Mouse (Mus musculus) adrenal gland, postnatal 4 days (tissue): ENCODE results near the gene Olfr1028. TPM values are rescaled to one million over a fixed set of nuclear protein-coding genes. Genes with fewer than 3 reads are reported as not detected.

Source experiments
- DNase-seq, 2 experiments: peaks; one replicate each; pipeline ENCODE4 v3.0.0; 2021 to 2022; ENCODE audit warnings: low spot score in 2 of 2, mixed read lengths in 2 of 2
- long read RNA-seq, 2 experiments: library from polyadenylated mRNA; stranded (forward); transcript quantifications; one replicate each; pipeline ENCODE4 v2.0.0; 2021
- total RNA-seq, 2 experiments: library from RNA; stranded (reverse); gene quantifications; 2 replicates each; pipeline ENCODE4 v1.2.3; 2021

The Olfr1028 gene
- not detected for total RNA-seq
- long read RNA-seq, experiment 1: 0 reads
- long read RNA-seq, experiment 2: 0 reads

- DNase-seq: no peak
These were observed at the start of gene Olfr1028 for GRCm38 (mm10) chr2:85950137-85950536. Gene Olfr1028 (plus strand): TSS chr2:85950437.

- no peak for DNase-seq
These were observed 45.3 kb upstream of the Olfr1028 start, which contains the start of gene Olfr1024 for GRCm38 (mm10) chr2:85904952-85905351. Gene Olfr1024 (minus strand): TSS chr2:85905052.

GRCm38 (mm10) chr2:85913197-85913596 is 37.0 kb upstream of the Olfr1028 start:
- DNase-seq: no peak

- DNase-seq: no peak
These were observed 35.3 kb upstream of the Olfr1028 start, which contains the start of gene Olfr1025-ps1 for GRCm38 (mm10) chr2:85914893-85915292. Gene Olfr1025-ps1 (plus strand): TSS chr2:85915193.

GRCm38 (mm10) chr2:85921258-85921657 is 29.0 kb upstream of the Olfr1028 start, which contains the start of gene Olfr1026:
Gene Olfr1026 (plus strand): TSS chr2:85921558.
- DNase-seq: no peak

GRCm38 (mm10) chr2:85973595-85973994 is 23.4 kb downstream of the Olfr1028 start, which contains the start of gene Olfr1029:
Gene Olfr1029 (plus strand): TSS chr2:85973895.
- no peak for DNase-seq

- DNase-seq: no peak
These were observed 28.7 kb downstream of the Olfr1028 start, which contains the start of gene Olfr1030 for GRCm38 (mm10) chr2:85978976-85979375. Gene Olfr1030 (plus strand): TSS chr2:85979276.

GRCm38 (mm10) chr2:85990004-85990403 is 39.8 kb downstream of the Olfr1028 start, which contains the start of gene Olfr1031:
Gene Olfr1031 (plus strand): TSS chr2:85990304.
- DNase-seq: no peak

Other genes with a start within 250 kb of the Olfr1028 start
- under 1 TPM in 1 of 2 experiments, not detected in 1; 0.11 TPM for gene Olfr1009, start 235.0 kb upstream of the Olfr1028 start, total RNA-seq
- not detected for gene Olfr1012, start 187.7 kb upstream of the Olfr1028 start, total RNA-seq
- gene Olfr1013, start 183.3 kb upstream of the Olfr1028 start, total RNA-seq: not detected
- not detected for gene Olfr1014, start 177.7 kb upstream of the Olfr1028 start, total RNA-seq
- gene Olfr1015, start 168.4 kb upstream of the Olfr1028 start, total RNA-seq: not detected
- not detected for gene Olfr1016, start 147.9 kb upstream of the Olfr1028 start, total RNA-seq
- gene Olfr1018, start 132.0 kb upstream of the Olfr1028 start, total RNA-seq: not detected
- not detected for gene Olfr1019, start 105.0 kb upstream of the Olfr1028 start, total RNA-seq
- not detected for gene Olfr1020, start 103.4 kb upstream of the Olfr1028 start, total RNA-seq
- not detected for gene Olfr1022, start 81.8 kb upstream of the Olfr1028 start, total RNA-seq
- gene Olfr1023, start 64.8 kb upstream of the Olfr1028 start, total RNA-seq: not detected
- gene Olfr1024, start 45.4 kb upstream of the Olfr1028 start, total RNA-seq: not detected
- gene Olfr1025-ps1, start 35.2 kb upstream of the Olfr1028 start, total RNA-seq: not detected
- gene Olfr1026, start 28.9 kb upstream of the Olfr1028 start, total RNA-seq: not detected
- gene Olfr1029, start 23.5 kb downstream of the Olfr1028 start, total RNA-seq: not detected
- not detected for gene Olfr1030, start 28.8 kb downstream of the Olfr1028 start, total RNA-seq
- not detected for gene Olfr1031, start 39.9 kb downstream of the Olfr1028 start, total RNA-seq
- not detected for gene Olfr1032, start 55.1 kb downstream of the Olfr1028 start, total RNA-seq
- 1 to 10 TPM; 3.2 to 6.0 TPM for gene Olfr1033, start 70.2 kb downstream of the Olfr1028 start, total RNA-seq
- gene Olfr1034, start 95.4 kb downstream of the Olfr1028 start, total RNA-seq: under 1 TPM; 0.11 to 0.31 TPM
- gene Olfr1036, start 123.6 kb downstream of the Olfr1028 start, total RNA-seq: not detected
- gene Olfr1037, start 136.9 kb downstream of the Olfr1028 start, total RNA-seq: not detected
- not detected for gene Olfr1039, start 185.5 kb downstream of the Olfr1028 start, total RNA-seq
- gene Olfr1040, start 196.3 kb downstream of the Olfr1028 start, total RNA-seq: not detected
- gene Olfr1042, start 211.4 kb downstream of the Olfr1028 start, total RNA-seq: not detected
- gene Olfr1043, start 217.1 kb downstream of the Olfr1028 start, total RNA-seq: not detected
- not detected for gene Olfr1044, start 227.4 kb downstream of the Olfr1028 start, total RNA-seq
- gene Olfr52, start 235.2 kb downstream of the Olfr1028 start, total RNA-seq: not detected